Mouse (Mus musculus) lung, postnatal 10 days (tissue): ENCODE measurements around the gene Rbm47.
"Not testable (repeated sequence)": the region's sequence is repeated elsewhere in the genome, so short reads cannot be mapped to it uniquely, and the experiment has no call there.

Experiments used
- DNase-seq: peaks from one replicate; pipeline ENCODE4 v3.0.0; 2021

The Rbm47 gene

GRCm38 (mm10) chr5:66173018-66173417, at the start of gene Rbm47:
Gene Rbm47 (minus strand): TSS chr5:66173118.
- DNase-seq, result no peak

- DNase-seq, result no peak
These were observed 47.7 kb upstream of the Rbm47 start for GRCm38 (mm10) chr5:66220620-66221019.

GRCm38 (mm10) chr5:66219692-66220091, 46.8 kb upstream of the Rbm47 start:
- no peak for DNase-seq

- no peak for DNase-seq
These were observed 42.8 kb upstream of the Rbm47 start for GRCm38 (mm10) chr5:66215569-66216277.

- no peak for DNase-seq
These were observed 41.5 kb upstream of the Rbm47 start for GRCm38 (mm10) chr5:66214395-66214935.

- no peak for DNase-seq
These were observed 36.7 kb upstream of the Rbm47 start for GRCm38 (mm10) chr5:66209532-66210176.

GRCm38 (mm10) chr5:66204966-66205365, 32.0 kb upstream of the Rbm47 start:
- DNase-seq, result no peak

- DNase-seq, result no peak
These were observed 30.5 kb upstream of the Rbm47 start for GRCm38 (mm10) chr5:66203424-66203823.

- DNase-seq, result peak; percentile 43
These were observed 27.1 kb upstream of the Rbm47 start for GRCm38 (mm10) chr5:66200044-66200443.

GRCm38 (mm10) chr5:66195323-66195722, 22.4 kb upstream of the Rbm47 start:
- DNase-seq, result no peak

- no peak for DNase-seq
These were observed 20.4 kb upstream of the Rbm47 start for GRCm38 (mm10) chr5:66193218-66193846.

GRCm38 (mm10) chr5:66191185-66191503, 18.2 kb upstream of the Rbm47 start:
- no peak for DNase-seq

- DNase-seq, result peak; percentile 9
These were observed 17.7 kb upstream of the Rbm47 start for GRCm38 (mm10) chr5:66190481-66191184.

- not testable (repeated sequence) for DNase-seq
These were observed 15.7 kb upstream of the Rbm47 start for GRCm38 (mm10) chr5:66188591-66188990.

- no peak for DNase-seq
These were observed 9.2 kb upstream of the Rbm47 start for GRCm38 (mm10) chr5:66182156-66182555.

GRCm38 (mm10) chr5:66174160-66174837, 1.4 kb upstream of the Rbm47 start:
- DNase-seq, result no peak

- no peak for DNase-seq
These were observed 2.3 kb downstream of the Rbm47 start for GRCm38 (mm10) chr5:66170591-66170990.

GRCm38 (mm10) chr5:66169099-66169485, 3.8 kb downstream of the Rbm47 start:
- DNase-seq, result no peak

- DNase-seq, result no peak
These were observed 4.3 kb downstream of the Rbm47 start for GRCm38 (mm10) chr5:66168462-66169098.

- no peak for DNase-seq
These were observed 6.0 kb downstream of the Rbm47 start for GRCm38 (mm10) chr5:66166931-66167330.

- no peak for DNase-seq
These were observed 6.7 kb downstream of the Rbm47 start for GRCm38 (mm10) chr5:66166193-66166629.

- DNase-seq, result no peak
These were observed 7.2 kb downstream of the Rbm47 start for GRCm38 (mm10) chr5:66165748-66166147.
